Mouse (Mus musculus): ENCODE measurements around the gene Gdpgp1. TPM values are rescaled to one million over a fixed set of nuclear protein-coding genes. Genes with fewer than 3 reads are reported as not detected.

Gene Gdpgp1
- polyA plus RNA-seq, 1 experiment from 2014 or later = 2.4 TPM

GRCm38 (mm10) chr7:80257706-80258105, 25.0 kb downstream of the Gdpgp1 start:
- peaks cover 29% of the 10 kb centered on the region for H3K4me1 ChIP-seq (replicated peaks)
- ATAC-seq (ENCODE audit: low read depth) (no peak), DNase-seq (no peak)
- no peak overlapping the region for H3K27ac ChIP-seq
- no peak overlapping the region for H3K4me2 ChIP-seq
- 0 out of 2 replicates have a peak, but pooled peaks cover 4% of the 10 kb centered on the region for H3K9me3 ChIP-seq (replicated peaks)
- no peaks in the 10 kb centered on the region for H3K36me3 ChIP-seq
- H3K4me3 ChIP-seq (replicated peaks) = no peak overlapping the region
- WGBS (ENCODE audit: insufficient replicate concordance) = 48% methylated on average over 2 of the region's 2 CpGs
- peaks cover 11% of the 10 kb centered on the region; the same call in 1 of the 2 replicates for H3K27me3 ChIP-seq
- H3K9ac ChIP-seq = no peak overlapping the region

- H3K4me2 ChIP-seq = peak within 1 kb of the TSS; percentile 78
- H3K4me3 ChIP-seq (replicated peaks) = peak within 1 kb of the TSS; percentile 96
- H3K27me3 ChIP-seq = peaks cover 11% of the 10 kb centered on the region; the same call in 1 of the 2 replicates
- WGBS (ENCODE audit: insufficient replicate concordance) = 22% methylated on average over 40 of the region's 40 CpGs
- peaks cover 28% of the 10 kb centered on the region for H3K4me1 ChIP-seq (replicated peaks)
- 0 out of 2 replicates have a peak, but pooled peaks cover 4% of the 10 kb centered on the region for H3K9me3 ChIP-seq (replicated peaks)
- peak within 1 kb of the TSS; percentile 90 for H3K27ac ChIP-seq
- DNase-seq (peak; percentile 77), ATAC-seq (ENCODE audit: low read depth) (peak; percentile 85)
- H3K36me3 ChIP-seq = peaks cover 28% of the 10 kb centered on the region
- H3K9ac ChIP-seq = peak within 1 kb of the TSS; percentile 92
Observed at GRCm38 (mm10) chr7:80260625-80261371, 28.1 kb downstream of the Gdpgp1 start, which contains the start of gene Ngrn. Gene Ngrn (plus strand): TSS chr7:80261215.

GRCm38 (mm10) chr7:80261372-80261990, 28.8 kb downstream of the Gdpgp1 start:
- H3K4me2 ChIP-seq = peak overlapping the region; percentile 78
- WGBS (ENCODE audit: insufficient replicate concordance) = 1% methylated on average over 32 of the region's 32 CpGs
- no peak for DNase-seq

GRCm38 (mm10) chr7:80264606-80265005, 31.9 kb downstream of the Gdpgp1 start:
- Histone ChIP-seq H3K4me2 (no peak overlapping the region), H3K4me1 (replicated peaks) (peaks cover 39% of the 10 kb centered on the region), H3K36me3 (peaks cover 42% of the 10 kb centered on the region), H3K9ac (no peak overlapping the region), H3K4me3 (replicated peaks) (no peak overlapping the region), H3K9me3 (replicated peaks) (0 out of 2 replicates have a peak, but pooled peaks cover 4% of the 10 kb centered on the region), H3K27ac (no peak overlapping the region), H3K27me3 (0 out of 2 replicates have a peak, but pooled peaks cover 2% of the 10 kb centered on the region)
- DNase-seq (no peak), ATAC-seq (ENCODE audit: low read depth) (no peak)
- 90% methylated on average over 12 of the region's 12 CpGs for WGBS (ENCODE audit: insufficient replicate concordance)

More at GRCm38 (mm10) chr7:80261372-80261990, 28.8 kb downstream of the Gdpgp1 start:
- H3K27ac ChIP-seq = peak overlapping the region; percentile 90
- peaks cover 35% of the 10 kb centered on the region for H3K36me3 ChIP-seq
- H3K9me3 ChIP-seq (replicated peaks) = 0 out of 2 replicates have a peak, but pooled peaks cover 4% of the 10 kb centered on the region
- ATAC-seq (ENCODE audit: low read depth) = peak; percentile 67
- H3K4me3 ChIP-seq (replicated peaks) = peak overlapping the region; percentile 96
- peak overlapping the region; percentile 92 for H3K9ac ChIP-seq
- peaks cover 28% of the 10 kb centered on the region for H3K4me1 ChIP-seq (replicated peaks)
- peaks cover 11% of the 10 kb centered on the region; the same call in 1 of the 2 replicates for H3K27me3 ChIP-seq

GRCm38 (mm10) chr7:80267764-80268163, 35.1 kb downstream of the Gdpgp1 start:
- Histone ChIP-seq H3K36me3 (peaks cover 46% of the 10 kb centered on the region), H3K27me3 (no peaks in the 10 kb centered on the region), H3K9ac (no peak overlapping the region), H3K9me3 (replicated peaks) (no peaks in the 10 kb centered on the region), H3K4me3 (replicated peaks) (no peak overlapping the region), H3K4me1 (replicated peaks) (peaks cover 44% of the 10 kb centered on the region), H3K27ac (no peak overlapping the region), H3K4me2 (no peak overlapping the region)
- DNase-seq = no peak
- WGBS (ENCODE audit: insufficient replicate concordance) = 72% methylated on average over 1 of the region's 1 CpGs
- ATAC-seq (ENCODE audit: low read depth) = no peak

GRCm38 (mm10) chr7:80268897-80269750, 36.5 kb downstream of the Gdpgp1 start, which contains the start of gene Vps33b:
Gene Vps33b (plus strand): TSS chr7:80269649.
- 3% methylated on average over 21 of the region's 21 CpGs for WGBS (ENCODE audit: insufficient replicate concordance)
- peaks cover 47% of the 10 kb centered on the region for H3K36me3 ChIP-seq

GRCm38 (mm10) chr7:80269751-80270255, 37.1 kb downstream of the Gdpgp1 start:
- H3K4me1 ChIP-seq (replicated peaks) = peaks cover 46% of the 10 kb centered on the region
- H3K36me3 ChIP-seq = peaks cover 47% of the 10 kb centered on the region
- under 1% methylated on average over 23 of the region's 23 CpGs for WGBS (ENCODE audit: insufficient replicate concordance)

More at GRCm38 (mm10) chr7:80268897-80269750, 36.5 kb downstream of the Gdpgp1 start, which contains the start of gene Vps33b:
- peak; percentile 88 for DNase-seq
- Histone ChIP-seq H3K27ac (peak within 1 kb of the TSS; percentile 77), H3K4me1 (replicated peaks) (peaks cover 46% of the 10 kb centered on the region), H3K9me3 (replicated peaks) (no peaks in the 10 kb centered on the region), H3K9ac (peak within 1 kb of the TSS; percentile 88), H3K4me3 (replicated peaks) (peak within 1 kb of the TSS; percentile 88), H3K4me2 (peak within 1 kb of the TSS; percentile 96), H3K27me3 (no peaks in the 10 kb centered on the region)
- ATAC-seq (ENCODE audit: low read depth) = peak; percentile 92

GRCm38 (mm10) chr7:80273456-80273855, 40.8 kb downstream of the Gdpgp1 start:
- no peak overlapping the region for H3K4me2 ChIP-seq
- H3K9ac ChIP-seq = no peak overlapping the region; the same call in 1 of the 2 replicates
- DNase-seq (no peak), ATAC-seq (ENCODE audit: low read depth) (no peak)
- no peak overlapping the region for H3K4me3 ChIP-seq (replicated peaks)
- H3K27me3 ChIP-seq = no peaks in the 10 kb centered on the region
- H3K9me3 ChIP-seq (replicated peaks) = no peaks in the 10 kb centered on the region
- no peak overlapping the region for H3K27ac ChIP-seq
- peaks cover 55% of the 10 kb centered on the region for H3K36me3 ChIP-seq
- WGBS (ENCODE audit: insufficient replicate concordance) = 60% methylated on average over 2 of the region's 2 CpGs
- H3K4me1 ChIP-seq (replicated peaks) = peaks cover 42% of the 10 kb centered on the region

More at GRCm38 (mm10) chr7:80269751-80270255, 37.1 kb downstream of the Gdpgp1 start:
- Histone ChIP-seq H3K4me2 (peak overlapping the region; percentile 96), H3K9ac (peak overlapping the region; percentile 88), H3K27me3 (no peaks in the 10 kb centered on the region), H3K27ac (peak overlapping the region; percentile 75), H3K4me3 (replicated peaks) (peak overlapping the region; percentile 88), H3K9me3 (replicated peaks) (no peaks in the 10 kb centered on the region)
- peak; percentile 71 for ATAC-seq (ENCODE audit: low read depth)
- peak; percentile 36 for DNase-seq

GRCm38 (mm10) chr7:80276374-80276773, 43.7 kb downstream of the Gdpgp1 start:
- ATAC-seq (ENCODE audit: low read depth) = no peak
- H3K27ac ChIP-seq = no peak overlapping the region
- no peaks in the 10 kb centered on the region for H3K9me3 ChIP-seq (replicated peaks)
- DNase-seq = no peak
- H3K36me3 ChIP-seq = peaks cover 78% of the 10 kb centered on the region
- H3K9ac ChIP-seq = no peak overlapping the region
- H3K4me3 ChIP-seq (replicated peaks) = no peak overlapping the region
- peaks cover 20% of the 10 kb centered on the region; the same call in 1 of the 2 replicates for H3K4me1 ChIP-seq (replicated peaks)
- 57% methylated on average over 4 of the region's 4 CpGs for WGBS (ENCODE audit: insufficient replicate concordance)
- no peaks in the 10 kb centered on the region for H3K27me3 ChIP-seq
- no peak overlapping the region for H3K4me2 ChIP-seq

- H3K27ac ChIP-seq = no peak overlapping the region
- no peak overlapping the region for H3K4me2 ChIP-seq
- H3K27me3 ChIP-seq = no peaks in the 10 kb centered on the region
- ATAC-seq (ENCODE audit: low read depth) (no peak), DNase-seq (no peak)
- H3K36me3 ChIP-seq = peaks cover 75% of the 10 kb centered on the region
- no peaks in the 10 kb centered on the region for H3K9me3 ChIP-seq (replicated peaks)
- 81% methylated on average over 10 of the region's 10 CpGs for WGBS (ENCODE audit: insufficient replicate concordance)
- H3K9ac ChIP-seq = 0 out of 2 replicates have a peak overlapping the region, but pooled peaks have one; percentile 5
- H3K4me3 ChIP-seq (replicated peaks) = no peak overlapping the region
- H3K4me1 ChIP-seq (replicated peaks) = peaks cover 18% of the 10 kb centered on the region
Observed at GRCm38 (mm10) chr7:80280032-80280431, 47.4 kb downstream of the Gdpgp1 start.

Data from liver, embryonic 13.5 days (tissue).